Mouse (Mus musculus) spleen, postnatal 36 days (tissue): ENCODE measurements at regions not wholly inside any gene's neighbourhood (a gene's known extent, or its start where the extent isn't known, plus 50 kb on each side); places are given as distances from the start of the nearest gene placed in this dataset.
A peak's percentile ranks its signal among the peaks of the same experiment; 100 is the strongest.

ENCODE experiments used
- DNase-seq, 2 experiments: peaks; one replicate each; pipeline ENCODE4 v3.0.0; 2022; ENCODE audit warnings: low spot score in 2 of 2, mixed read lengths in 1 of 2

- DNase-seq = no peak
These were observed 137.3 kb downstream of the Il15 start for GRCm38 (mm10) chr8:82265745-82266144.

DNA sequence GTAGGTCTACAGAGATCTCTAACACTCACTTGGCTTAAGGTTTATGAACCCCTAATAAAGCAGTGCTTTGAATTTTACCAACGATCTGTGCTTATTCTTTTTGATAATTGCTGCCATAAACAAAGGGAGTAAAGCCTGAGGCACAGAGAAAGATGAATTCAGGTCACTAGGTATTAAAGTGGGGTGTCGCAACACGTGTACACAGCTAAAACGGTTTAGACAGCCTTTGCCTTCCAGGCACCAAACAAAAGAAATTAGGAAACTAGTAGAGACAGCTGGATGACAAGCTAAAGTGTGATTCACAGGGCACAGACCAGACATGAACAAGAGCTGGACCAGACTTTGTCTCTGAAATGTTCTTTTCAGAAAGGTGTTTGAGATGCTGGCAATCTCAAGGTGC is 140.8 kb downstream of the Il15 start:
- no peak for DNase-seq

GRCm38 (mm10) chr8:82260613-82261012 is 142.4 kb downstream of the Il15 start:
- DNase-seq = no peak

- DNase-seq = no peak
These were observed 147.2 kb downstream of the Il15 start for GRCm38 (mm10) chr8:82255815-82256214.

GRCm38 (mm10) chr8:82252406-82252805 is 150.6 kb downstream of the Il15 start:
- no peak for DNase-seq

GRCm38 (mm10) chr8:82249841-82250577 is 153.0 kb downstream of the Il15 start:
- DNase-seq = no peak

DNA sequence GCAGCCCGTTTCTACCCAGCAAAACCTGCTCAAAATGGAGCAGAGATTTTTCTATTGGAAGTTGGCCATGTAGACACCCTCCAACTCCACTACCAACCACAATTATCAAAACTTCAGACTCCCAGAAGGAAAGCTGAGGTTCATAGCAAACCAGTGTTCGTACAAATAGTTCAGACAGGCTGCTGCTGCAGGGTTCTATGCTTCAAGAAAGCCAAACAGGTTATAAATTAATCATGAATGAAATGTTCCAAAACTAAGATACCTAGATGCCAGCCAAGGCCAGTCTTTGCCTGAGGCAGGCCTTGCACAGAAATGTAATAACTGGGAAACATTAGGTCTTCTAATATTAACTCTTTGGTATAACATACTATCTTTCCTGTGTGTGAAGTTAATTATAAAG is 158.9 kb downstream of the Il15 start:
- no peak for DNase-seq

DNA sequence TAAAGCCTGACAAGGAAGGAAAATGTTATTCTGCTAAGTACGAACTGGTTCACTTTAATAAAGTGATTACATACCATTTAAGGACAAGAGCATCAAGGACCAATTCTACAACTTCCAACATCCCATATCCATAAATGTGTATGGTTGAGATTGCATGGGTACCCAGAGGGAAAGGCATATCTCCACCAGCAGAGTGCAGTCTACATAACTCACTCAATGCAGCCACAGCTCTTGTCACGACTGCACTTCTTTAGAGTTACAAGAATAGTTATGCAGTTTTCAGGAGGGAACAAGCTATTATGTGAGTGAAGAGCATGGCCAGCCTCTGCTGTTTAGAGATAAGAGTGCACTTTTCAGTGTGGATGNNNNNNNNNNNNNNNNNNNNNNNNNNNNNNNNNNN is 173.1 kb downstream of the Il15 start:
- DNase-seq = no peak

GRCm38 (mm10) chr8:82201746-82202145 is 201.3 kb downstream of the Il15 start:
- DNase-seq = no peak

DNA sequence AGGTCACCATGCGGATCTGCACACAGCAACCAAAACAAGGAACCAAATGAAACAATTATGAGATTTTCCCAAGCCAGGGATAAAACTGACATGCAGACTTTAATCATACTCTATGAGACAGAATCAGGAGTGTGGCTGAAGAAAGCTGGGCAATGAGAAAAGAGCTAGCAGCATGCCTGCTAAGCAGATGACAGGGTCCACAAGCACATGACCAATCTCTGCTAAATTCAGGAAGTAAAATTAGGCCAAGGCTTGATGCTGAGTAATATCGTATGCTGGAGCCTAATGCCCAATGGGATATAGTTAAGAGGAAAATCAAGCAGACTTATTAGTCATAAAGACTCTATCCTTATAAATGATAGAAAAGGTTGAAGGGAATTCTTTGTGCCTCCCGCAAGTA is 202.8 kb downstream of the Il15 start:
- no peak for DNase-seq

DNA sequence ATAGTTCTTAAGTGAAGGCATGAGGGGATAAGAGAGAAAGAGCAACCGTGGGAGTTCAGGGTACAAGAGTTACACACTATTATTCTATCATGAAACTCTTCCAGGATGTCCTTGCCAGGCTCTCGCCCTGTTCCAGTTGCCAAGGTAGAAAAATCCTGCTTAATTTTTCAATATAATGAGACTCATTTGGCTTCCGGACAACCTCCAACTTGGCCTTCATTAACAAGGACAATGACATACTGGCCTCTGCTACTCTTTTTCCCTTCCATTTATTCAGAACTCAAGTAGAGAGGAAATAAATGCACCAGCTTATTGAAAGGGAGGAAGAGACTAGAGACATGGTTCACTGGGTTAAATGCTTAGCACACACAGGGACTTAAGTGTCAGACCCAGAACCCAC is 206.5 kb downstream of the Il15 start:
- DNase-seq = no peak

GRCm38 (mm10) chr8:82195112-82195511 is 207.9 kb downstream of the Il15 start:
- DNase-seq = no peak

- DNase-seq = peak in 1 of 2 experiments; percentile 11
These were observed 212.0 kb downstream of the Il15 start for GRCm38 (mm10) chr8:82191011-82191410.

- DNase-seq = no peak
These were observed 215.7 kb downstream of the Il15 start for GRCm38 (mm10) chr8:82187138-82187880.

DNA sequence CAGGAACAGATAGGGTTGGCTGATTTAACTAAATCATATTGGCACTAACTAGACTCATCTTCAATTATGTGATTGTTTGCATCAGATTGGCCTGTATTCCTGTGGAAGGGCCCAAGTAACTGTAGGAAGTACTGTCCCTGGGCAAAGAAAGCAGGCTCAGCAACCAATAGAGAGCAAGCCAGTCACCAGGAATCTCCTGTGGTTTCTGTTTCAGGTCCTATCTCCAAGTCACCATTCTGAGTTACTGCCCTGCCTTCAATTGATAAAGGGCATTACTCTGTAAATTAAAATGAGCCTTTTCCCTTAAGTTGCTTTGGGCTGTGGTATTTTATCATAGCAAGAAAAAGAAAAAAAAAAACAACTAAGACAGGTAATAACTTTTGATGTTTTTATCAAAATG is 219.0 kb downstream of the Il15 start:
- DNase-seq = no peak
